Mouse (Mus musculus) NIH3T3 (cell line): ENCODE data around the gene Cenpi.
A peak's percentile ranks its signal among the peaks of the same experiment; 100 is the strongest.

Source experiments
- DNase-seq: peaks from one replicate; pipeline ENCODE4 v3.0.0-alpha.2; 2012; ENCODE audit warnings: low read depth

Cenpi gene

DNA sequence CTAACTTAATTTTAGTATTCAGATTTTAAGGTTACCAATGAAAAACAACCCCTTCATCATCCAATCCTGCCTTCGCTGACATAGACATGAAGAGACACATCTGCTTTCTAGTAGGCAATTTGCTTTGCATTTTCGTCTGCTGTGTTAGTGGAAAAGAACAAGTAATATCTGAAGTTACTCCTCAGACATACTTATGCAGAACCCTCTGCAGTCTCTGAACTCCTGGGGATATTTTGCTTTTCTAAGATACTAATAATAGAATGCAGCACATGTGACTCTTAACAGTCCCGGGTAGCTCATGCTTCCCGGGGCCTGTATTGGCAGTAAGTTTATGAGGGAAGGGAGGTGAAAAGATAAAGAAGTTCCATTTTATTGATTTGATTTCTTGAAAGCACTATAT lies 54.3 kb downstream of the Cenpi start:
- no peak for DNase-seq

DNA sequence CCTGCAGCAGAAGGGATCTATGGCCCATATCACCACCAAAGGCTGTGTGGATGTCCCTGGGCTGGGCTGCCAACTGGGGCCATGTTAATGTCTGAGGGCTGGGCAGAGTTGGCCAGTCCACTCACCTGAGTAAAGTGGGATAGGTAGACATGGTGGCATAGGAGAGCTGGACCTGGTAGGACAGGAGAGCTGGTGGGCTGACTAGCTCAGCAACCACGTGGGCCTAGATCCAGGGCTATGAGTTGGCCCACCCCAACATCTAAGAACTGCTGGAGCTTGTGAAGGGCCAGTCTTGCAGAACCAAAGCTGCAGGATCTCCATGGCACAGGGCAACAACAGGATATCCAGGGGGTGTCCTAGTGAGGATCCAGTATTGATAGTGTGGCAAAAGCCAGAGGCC lies 57.5 kb downstream of the Cenpi start:
- DNase-seq: no peak

DNA sequence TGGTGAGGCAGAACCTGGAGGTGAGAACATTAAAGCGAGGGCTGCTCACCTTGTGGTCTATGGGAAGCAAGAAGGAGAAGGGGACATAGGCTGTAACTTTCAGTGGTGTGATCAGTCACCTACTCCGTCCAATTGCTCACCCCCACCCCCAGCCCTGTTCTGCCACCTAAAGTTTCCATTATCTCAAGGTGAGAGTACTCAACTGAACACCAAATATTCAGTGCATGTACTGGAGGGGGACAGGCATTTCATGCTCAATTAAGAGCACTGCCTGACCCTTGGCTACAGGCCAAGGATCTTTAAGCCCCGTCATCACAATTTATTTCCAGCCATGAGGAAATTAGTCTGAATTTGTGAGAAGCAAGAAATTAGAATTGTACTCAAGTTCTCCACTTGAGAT lies 58.7 kb downstream of the Cenpi start:
- DNase-seq: no peak

DNA sequence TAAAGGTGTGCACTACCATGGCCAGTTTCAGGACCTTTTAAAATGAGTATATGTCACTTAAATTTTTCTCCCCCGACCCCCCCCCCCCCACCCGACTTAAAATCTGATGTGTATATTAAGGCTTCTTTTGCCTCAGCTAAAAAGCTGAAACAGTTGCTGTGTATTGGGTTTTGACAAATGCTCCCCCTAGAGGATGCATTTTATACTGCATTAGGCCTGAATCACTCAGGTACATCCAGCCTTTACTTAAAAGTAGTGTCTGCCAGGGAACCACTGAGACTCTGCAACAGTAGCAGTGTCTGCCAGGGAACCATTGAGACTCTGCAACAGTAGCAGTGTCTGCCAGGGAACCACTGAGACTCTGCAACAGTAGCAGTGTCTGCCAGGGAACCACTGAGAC lies 63.4 kb downstream of the Cenpi start:
- peak; percentile 61 for DNase-seq

DNA sequence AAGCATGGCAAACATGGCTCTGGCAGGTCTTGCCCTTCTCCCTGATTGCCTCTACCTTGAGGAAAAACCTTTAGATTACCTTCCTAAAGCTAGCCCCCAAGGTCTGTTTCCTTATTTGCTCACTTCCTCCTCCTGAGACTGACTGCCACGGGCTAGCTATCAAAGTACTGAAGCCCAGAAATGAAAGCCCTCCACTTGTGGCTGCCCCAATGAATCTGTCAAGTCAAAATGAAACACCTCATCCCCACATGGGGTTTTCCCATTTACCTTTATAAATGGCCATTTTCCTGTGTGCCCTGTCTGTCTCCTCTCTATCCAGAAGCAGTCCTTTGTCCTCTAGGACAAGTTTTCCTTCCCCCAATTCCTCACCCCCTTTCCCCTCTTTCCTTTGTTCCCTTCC lies 66.3 kb downstream of the Cenpi start:
- DNase-seq: no peak

DNA sequence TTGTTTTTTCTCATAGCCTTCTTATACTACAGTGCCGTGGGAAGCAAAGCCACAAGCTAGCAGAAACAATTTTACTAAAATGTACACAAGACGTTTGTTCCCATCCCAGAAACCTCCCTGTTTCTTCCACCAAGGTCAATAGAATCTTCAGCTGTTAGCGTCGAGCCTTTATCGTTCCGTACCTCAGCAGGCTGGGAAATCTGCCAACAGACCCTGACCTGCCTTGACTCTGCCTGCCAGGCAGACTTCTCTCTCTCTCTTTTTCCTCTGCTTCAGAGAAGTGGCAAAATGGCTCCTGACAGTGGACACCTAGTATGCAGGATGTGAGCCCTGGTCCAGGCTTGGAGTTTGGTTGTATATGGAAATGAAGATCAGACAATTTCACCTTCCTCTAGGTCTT lies 77.0 kb downstream of the Cenpi start:
- no peak for DNase-seq

DNA sequence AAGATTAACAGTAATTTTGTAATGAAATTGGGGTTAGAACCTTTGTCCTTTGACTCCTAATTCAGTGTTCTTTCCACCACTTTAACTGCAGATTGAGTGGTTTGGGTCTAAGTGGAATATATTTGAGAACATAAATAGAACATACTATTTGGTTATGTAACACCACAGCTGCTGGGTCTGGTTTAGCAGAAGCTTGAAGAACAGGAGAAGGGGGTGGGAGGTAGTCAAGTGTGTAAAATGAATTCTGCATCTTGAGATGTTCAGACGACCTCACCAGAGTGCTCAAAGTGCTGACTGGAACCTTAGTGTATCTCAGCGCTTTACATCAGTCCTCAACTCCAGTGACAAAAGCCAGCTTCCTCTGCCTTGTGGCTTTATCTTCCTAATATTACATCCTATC lies 91.1 kb downstream of the Cenpi start:
- no peak for DNase-seq

DNA sequence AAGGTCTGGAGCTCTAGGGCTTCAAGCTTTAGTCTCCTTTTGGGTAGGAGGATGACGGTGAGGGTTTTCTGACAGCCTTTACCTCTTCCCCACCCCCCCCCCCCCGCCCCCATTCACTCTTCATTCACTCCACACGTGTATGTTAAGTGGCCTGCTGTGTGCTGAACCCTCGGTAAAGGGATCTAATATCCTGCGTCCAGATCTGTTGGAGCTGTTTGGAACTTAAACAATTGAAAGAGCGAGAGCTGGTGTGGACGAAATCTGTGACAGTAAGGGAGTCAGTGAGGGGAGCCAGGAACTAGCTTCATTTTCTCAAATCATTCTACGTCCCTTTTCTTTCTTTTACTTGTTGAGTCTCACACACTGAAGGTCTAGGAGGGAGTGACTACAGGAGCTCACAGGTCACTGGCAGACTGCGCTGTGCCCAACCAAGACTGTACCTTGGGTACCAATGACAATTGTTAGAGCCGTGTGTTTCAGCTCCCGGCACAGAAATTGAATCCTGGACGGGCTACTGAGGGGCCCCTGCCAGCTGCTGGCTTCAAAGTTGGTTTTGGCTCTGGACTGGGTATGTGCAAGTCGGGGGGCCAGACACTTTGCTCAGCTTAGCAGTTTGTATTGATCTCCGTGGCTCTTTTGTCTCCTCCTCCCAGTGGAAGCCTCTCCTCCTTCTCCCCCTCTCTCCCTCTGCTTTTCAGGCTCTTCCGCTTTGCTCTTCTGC lies 96.1 kb downstream of the Cenpi start, which contains the start of gene Drp2:
Drp2 (plus strand) TSS at position 689 of the 721 bp plus-strand sequence.
- DNase-seq: no peak

DNA sequence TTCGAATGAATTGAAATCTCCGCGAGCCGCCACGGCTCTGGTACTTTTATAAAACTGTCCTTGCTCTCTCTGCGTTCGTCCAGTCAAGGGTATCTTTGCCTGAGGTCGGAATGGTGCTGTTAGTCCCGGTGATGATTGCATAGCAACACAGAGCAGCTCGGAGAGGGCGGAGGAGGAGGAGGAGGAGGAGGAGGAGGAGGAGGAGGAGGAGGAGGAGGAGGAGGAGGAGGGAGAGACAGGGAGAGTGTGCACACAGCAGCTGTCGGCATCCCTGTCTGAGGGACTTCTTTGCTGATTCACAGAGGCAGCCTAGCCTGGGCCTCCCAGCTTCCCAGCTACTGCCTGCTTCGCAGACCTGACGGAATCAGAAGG lies 96.7 kb downstream of the Cenpi start:
- no peak for DNase-seq

DNA sequence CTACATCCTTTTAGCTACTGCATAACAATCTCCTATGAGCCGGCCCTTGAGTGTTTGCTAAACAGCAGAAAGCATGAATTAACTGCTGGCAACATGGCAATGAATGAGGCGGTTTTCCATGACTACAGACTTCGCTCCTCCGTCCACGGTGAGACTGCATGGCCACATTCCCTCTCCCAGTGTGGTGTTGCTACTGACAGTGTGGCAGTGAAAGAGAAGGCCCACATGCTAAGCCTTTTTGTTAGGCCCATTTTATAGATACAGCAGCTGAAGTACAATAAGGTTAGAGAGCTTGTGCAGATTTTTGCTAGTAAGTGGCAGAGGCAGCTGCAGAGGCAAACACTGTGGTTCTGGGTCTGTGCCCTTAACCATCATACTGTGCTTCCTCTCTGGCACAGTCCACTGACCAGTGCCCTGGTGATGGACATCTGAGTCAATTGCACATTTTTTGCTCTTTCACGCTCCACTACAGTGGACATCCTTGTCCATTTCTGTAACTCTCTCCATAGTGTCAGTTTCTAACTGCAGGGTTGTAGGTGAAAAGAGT lies 101.5 kb downstream of the Cenpi start:
- no peak for DNase-seq

DNA sequence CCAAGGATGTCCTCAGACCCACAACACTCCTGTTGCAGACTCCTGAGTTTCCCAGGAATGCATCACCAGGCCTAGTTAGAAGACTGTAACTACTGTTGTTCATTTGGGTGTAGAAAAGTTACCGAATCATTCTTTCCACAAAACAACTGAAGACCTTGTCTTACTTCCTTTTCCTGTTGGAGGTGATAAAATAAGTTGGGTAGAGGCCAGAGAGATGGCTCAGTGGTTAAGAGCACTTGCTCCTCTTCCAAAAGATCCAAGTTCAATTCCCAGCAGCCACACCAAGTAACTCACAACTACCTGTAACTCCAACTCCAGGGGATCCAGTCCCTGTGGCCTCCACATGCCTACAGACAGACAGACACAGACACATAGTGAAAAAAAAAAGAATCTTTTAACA lies 104.2 kb downstream of the Cenpi start:
- no peak for DNase-seq
